Mouse (Mus musculus): Measurements from ENCODE around the gene Ikzf2. TPM values are rescaled to one million over a fixed set of nuclear protein-coding genes. Genes with fewer than 3 reads are reported as not detected.

Ikzf2 gene
- polyA plus RNA-seq, 1 experiment from 2014 or later, result 4.3 TPM

DNA sequence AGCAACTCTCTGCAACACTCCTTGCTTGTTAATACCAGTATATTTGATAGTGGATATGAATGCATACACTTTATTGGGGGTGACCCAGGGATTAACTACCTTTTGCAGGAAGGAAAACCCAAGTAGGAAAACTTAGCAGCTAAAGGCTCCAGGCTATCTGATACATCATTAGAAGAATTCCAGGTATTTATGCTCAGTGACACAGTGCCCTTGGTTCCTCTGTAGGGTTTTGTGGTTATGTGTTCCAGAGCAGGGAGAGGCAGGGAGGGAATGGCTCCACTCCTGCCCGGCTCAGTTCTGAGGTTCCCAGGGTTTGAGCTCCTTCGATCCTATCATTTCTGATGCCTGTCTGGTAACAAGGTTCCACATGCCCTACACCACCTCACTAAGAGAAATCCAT is 165.4 kb downstream of the Ikzf2 start:
- Histone ChIP-seq H3K4me2 (no peak overlapping the region), H3K4me3 (no peak overlapping the region), H3K4me1 (replicated peaks) (no peaks in the 10 kb centered on the region), H3K36me3 (no peaks in the 10 kb centered on the region), H3K9me3 (no peaks in the 10 kb centered on the region), H3K9ac (no peak overlapping the region), H3K27ac (no peak overlapping the region), H3K27me3 (no peaks in the 10 kb centered on the region)
- no peak for ATAC-seq (ENCODE audit: low FRiP score)
- 88% methylated on average over 2 of the region's 2 CpGs for WGBS

DNA sequence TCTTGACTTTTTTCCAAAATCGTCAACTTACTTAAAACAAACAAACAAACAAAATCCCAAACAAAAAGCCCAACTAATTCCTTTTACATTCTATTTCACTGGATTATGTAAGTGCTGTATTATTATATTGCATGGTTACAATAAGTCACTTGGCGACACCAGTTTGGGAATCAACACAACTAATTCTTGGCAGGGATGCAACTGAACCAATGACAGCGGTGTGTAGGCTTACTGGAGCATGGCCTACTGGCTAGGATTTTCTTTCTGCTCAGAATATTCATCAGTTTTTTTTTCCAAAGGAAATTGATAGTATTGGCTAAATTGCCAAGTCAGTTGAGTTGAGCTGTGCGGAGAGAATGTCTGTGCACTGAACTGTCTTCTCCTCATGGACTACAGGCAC is 167.7 kb downstream of the Ikzf2 start:
- ATAC-seq (ENCODE audit: low FRiP score), result no peak
- no peak overlapping the region for H3K4me2 ChIP-seq
- no peak overlapping the region for H3K27ac ChIP-seq
- no peak overlapping the region for H3K4me3 ChIP-seq
- WGBS, result 97% methylated on average over 4 of the region's 4 CpGs
- H3K36me3 ChIP-seq, result no peaks in the 10 kb centered on the region
- H3K9ac ChIP-seq, result no peak overlapping the region
- H3K27me3 ChIP-seq, result no peaks in the 10 kb centered on the region
- H3K4me1 ChIP-seq (replicated peaks), result no peaks in the 10 kb centered on the region
- no peaks in the 10 kb centered on the region for H3K9me3 ChIP-seq

GRCm38 (mm10) chr1:69518012-69518411 is 169.0 kb downstream of the Ikzf2 start:
- H3K9me3 ChIP-seq, result no peaks in the 10 kb centered on the region
- no peak overlapping the region for H3K4me3 ChIP-seq
- H3K4me2 ChIP-seq, result no peak overlapping the region
- H3K9ac ChIP-seq, result no peak overlapping the region
- 92% methylated on average over 4 of the region's 4 CpGs for WGBS
- H3K36me3 ChIP-seq, result no peaks in the 10 kb centered on the region
- no peak overlapping the region for H3K27ac ChIP-seq
- ATAC-seq (ENCODE audit: low FRiP score), result no peak
- no peaks in the 10 kb centered on the region for H3K4me1 ChIP-seq (replicated peaks)
- H3K27me3 ChIP-seq, result no peaks in the 10 kb centered on the region

GRCm38 (mm10) chr1:69516144-69516543 is 170.9 kb downstream of the Ikzf2 start:
- WGBS, result 77% methylated on average over 5 of the region's 5 CpGs
- H3K36me3 ChIP-seq, result no peaks in the 10 kb centered on the region

GRCm38 (mm10) chr1:69513595-69514250 is 173.3 kb downstream of the Ikzf2 start:
- no peak overlapping the region for H3K9ac ChIP-seq
- no peaks in the 10 kb centered on the region for H3K36me3 ChIP-seq
- no peaks in the 10 kb centered on the region for H3K4me1 ChIP-seq (replicated peaks)
- no peak for ATAC-seq (ENCODE audit: low FRiP score)
- no peak overlapping the region for H3K4me2 ChIP-seq
- H3K27ac ChIP-seq, result no peak overlapping the region
- H3K4me3 ChIP-seq, result no peak overlapping the region
- WGBS, result 46% methylated on average over 5 of the region's 5 CpGs
- H3K27me3 ChIP-seq, result no peaks in the 10 kb centered on the region
- H3K9me3 ChIP-seq, result no peaks in the 10 kb centered on the region

More at GRCm38 (mm10) chr1:69516144-69516543, 170.9 kb downstream of the Ikzf2 start:
- Histone ChIP-seq H3K9ac (no peak overlapping the region), H3K4me2 (no peak overlapping the region), H3K27me3 (no peaks in the 10 kb centered on the region), H3K4me3 (no peak overlapping the region), H3K4me1 (replicated peaks) (no peaks in the 10 kb centered on the region), H3K27ac (no peak overlapping the region), H3K9me3 (no peaks in the 10 kb centered on the region)
- ATAC-seq (ENCODE audit: low FRiP score), result no peak

- Histone ChIP-seq H3K27me3 (no peaks in the 10 kb centered on the region), H3K27ac (no peak overlapping the region), H3K9ac (no peak overlapping the region), H3K4me2 (no peak overlapping the region), H3K4me3 (no peak overlapping the region), H3K9me3 (no peaks in the 10 kb centered on the region), H3K36me3 (no peaks in the 10 kb centered on the region), H3K4me1 (replicated peaks) (no peaks in the 10 kb centered on the region)
- WGBS, result 64% methylated on average over 3 of the region's 3 CpGs
- ATAC-seq (ENCODE audit: low FRiP score), result no peak
These were observed 178.8 kb downstream of the Ikzf2 start for GRCm38 (mm10) chr1:69508275-69508674.

DNA sequence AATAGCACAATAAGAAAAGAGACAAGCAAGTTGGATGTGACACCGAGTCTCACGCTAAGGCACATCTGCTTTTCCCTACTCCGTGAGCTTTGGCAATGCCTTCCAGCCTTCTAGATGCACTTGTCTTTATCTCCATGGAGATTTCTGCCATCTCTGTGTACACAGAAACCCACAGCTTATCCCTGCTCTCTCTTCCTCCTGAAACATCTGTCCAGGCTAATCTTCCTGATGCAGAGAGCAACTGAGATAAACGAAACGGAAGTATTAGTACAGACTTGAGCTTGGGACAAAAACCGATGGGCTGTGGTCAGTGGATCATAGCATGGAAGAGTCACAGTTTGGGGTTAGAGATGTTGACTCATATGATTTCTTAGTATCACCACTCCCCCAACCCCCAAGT is 179.5 kb downstream of the Ikzf2 start:
- H3K4me1 ChIP-seq (replicated peaks), result no peaks in the 10 kb centered on the region
- no peak overlapping the region for H3K27ac ChIP-seq
- no peak overlapping the region for H3K4me3 ChIP-seq
- no peaks in the 10 kb centered on the region for H3K27me3 ChIP-seq
- H3K9me3 ChIP-seq, result no peaks in the 10 kb centered on the region
- no peak overlapping the region for H3K4me2 ChIP-seq
- WGBS, result 83% methylated on average over 6 of the region's 6 CpGs
- no peaks in the 10 kb centered on the region for H3K36me3 ChIP-seq
- ATAC-seq (ENCODE audit: low FRiP score), result no peak
- no peak overlapping the region for H3K9ac ChIP-seq

- Histone ChIP-seq H3K9ac (no peak overlapping the region), H3K27ac (no peak overlapping the region), H3K9me3 (no peaks in the 10 kb centered on the region), H3K4me2 (no peak overlapping the region), H3K4me3 (no peak overlapping the region), H3K4me1 (replicated peaks) (no peaks in the 10 kb centered on the region), H3K36me3 (no peaks in the 10 kb centered on the region), H3K27me3 (no peaks in the 10 kb centered on the region)
- no peak for ATAC-seq (ENCODE audit: low FRiP score)
- 95% methylated on average over 7 of the region's 7 CpGs for WGBS
These were observed 180.4 kb downstream of the Ikzf2 start for GRCm38 (mm10) chr1:69506615-69507159.

- H3K9me3 ChIP-seq, result no peaks in the 10 kb centered on the region
- H3K9ac ChIP-seq, result no peak overlapping the region
- no peaks in the 10 kb centered on the region for H3K4me1 ChIP-seq (replicated peaks)
- no peak overlapping the region for H3K4me3 ChIP-seq
- 94% methylated on average over 6 of the region's 6 CpGs for WGBS
- no peak overlapping the region for H3K4me2 ChIP-seq
- no peaks in the 10 kb centered on the region for H3K27me3 ChIP-seq
- H3K27ac ChIP-seq, result no peak overlapping the region
- H3K36me3 ChIP-seq, result no peaks in the 10 kb centered on the region
- no peak for ATAC-seq (ENCODE audit: low FRiP score)
These were observed 181.0 kb downstream of the Ikzf2 start for GRCm38 (mm10) chr1:69506011-69506410.

GRCm38 (mm10) chr1:69500388-69500787 is 186.7 kb downstream of the Ikzf2 start:
- Histone ChIP-seq H3K4me3 (no peak overlapping the region), H3K9me3 (no peaks in the 10 kb centered on the region), H3K9ac (no peak overlapping the region), H3K27me3 (no peaks in the 10 kb centered on the region), H3K36me3 (no peaks in the 10 kb centered on the region), H3K27ac (no peak overlapping the region), H3K4me1 (replicated peaks) (peaks cover 6% of the 10 kb centered on the region; the same call in 1 of the 2 replicates), H3K4me2 (no peak overlapping the region)
- WGBS, result 90% methylated on average over 3 of the region's 3 CpGs
- ATAC-seq (ENCODE audit: low FRiP score), result no peak

GRCm38 (mm10) chr1:69499652-69500051 is 187.4 kb downstream of the Ikzf2 start:
- H3K4me2 ChIP-seq, result no peak overlapping the region
- no peak overlapping the region for H3K27ac ChIP-seq
- peaks cover 6% of the 10 kb centered on the region; the same call in 1 of the 2 replicates for H3K4me1 ChIP-seq (replicated peaks)
- WGBS, result 89% methylated on average over 5 of the region's 5 CpGs
- no peak for ATAC-seq (ENCODE audit: low FRiP score)
- H3K9ac ChIP-seq, result no peak overlapping the region
- no peaks in the 10 kb centered on the region for H3K27me3 ChIP-seq
- no peak overlapping the region for H3K4me3 ChIP-seq
- H3K36me3 ChIP-seq, result no peaks in the 10 kb centered on the region
- no peaks in the 10 kb centered on the region for H3K9me3 ChIP-seq

DNA sequence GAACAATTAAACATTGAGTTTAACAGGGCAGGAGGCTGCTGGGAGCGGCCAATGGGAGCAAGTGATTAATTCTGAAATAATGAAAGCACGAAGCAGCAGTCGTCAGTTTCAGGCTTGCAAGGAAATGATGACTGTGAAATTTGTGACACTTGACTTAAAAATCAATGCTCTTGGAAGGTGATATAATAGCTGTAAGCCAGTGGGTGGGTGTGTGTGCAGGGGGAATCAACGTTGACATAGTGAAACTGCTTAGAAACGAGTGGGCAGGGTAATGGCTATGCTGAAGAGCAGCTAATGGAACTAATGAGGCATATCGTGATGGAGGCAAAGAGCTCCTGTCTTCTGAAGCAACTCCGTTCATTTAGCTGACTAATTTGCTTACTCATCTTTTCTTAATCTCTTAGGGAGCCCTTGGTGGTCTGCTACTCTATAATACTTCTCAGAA is 188.2 kb downstream of the Ikzf2 start:
- 16% methylated on average over 7 of the region's 7 CpGs for WGBS
- peaks cover 6% of the 10 kb centered on the region; the same call in 1 of the 2 replicates for H3K4me1 ChIP-seq (replicated peaks)
- no peak overlapping the region for H3K4me3 ChIP-seq
- H3K27me3 ChIP-seq, result no peaks in the 10 kb centered on the region
- no peaks in the 10 kb centered on the region for H3K9me3 ChIP-seq
- H3K9ac ChIP-seq, result no peak overlapping the region
- peak overlapping the region; percentile 36 for H3K4me2 ChIP-seq
- peak; percentile 32; the same call in 1 of the 2 replicates for ATAC-seq (ENCODE audit: low FRiP score)
- H3K27ac ChIP-seq, result no peak overlapping the region
- H3K36me3 ChIP-seq, result no peaks in the 10 kb centered on the region

DNA sequence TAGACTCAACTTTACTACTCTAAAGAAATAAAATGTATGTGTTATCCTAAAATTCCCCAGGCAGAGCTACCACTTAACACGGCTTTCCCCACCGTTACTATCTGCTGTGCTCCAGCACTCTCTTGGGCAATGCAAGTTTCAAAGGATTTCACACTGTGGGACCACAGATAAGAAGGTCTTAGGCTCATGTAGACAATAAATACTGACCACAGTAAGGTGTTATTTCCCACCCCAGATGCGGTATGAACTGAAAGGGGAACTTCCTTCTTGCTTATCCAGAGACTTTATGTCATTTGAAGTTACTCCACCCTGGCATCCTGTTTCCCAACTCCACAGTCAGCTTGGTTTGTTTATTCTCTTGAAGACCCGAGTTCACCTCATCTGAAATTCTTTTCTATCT is 191.0 kb downstream of the Ikzf2 start:
- Histone ChIP-seq H3K9ac (no peak overlapping the region), H3K4me2 (no peak overlapping the region), H3K4me3 (no peak overlapping the region), H3K36me3 (no peaks in the 10 kb centered on the region), H3K4me1 (replicated peaks) (peaks cover 6% of the 10 kb centered on the region; the same call in 1 of the 2 replicates), H3K27ac (no peak overlapping the region), H3K27me3 (no peaks in the 10 kb centered on the region), H3K9me3 (no peaks in the 10 kb centered on the region)
- 82% methylated on average over 4 of the region's 4 CpGs for WGBS
- ATAC-seq (ENCODE audit: low FRiP score), result no peak
